ENCODE assay signal across 9 mouse cellular contexts in genomic region chr13:13358097-13358496, GRCm38 (mm10). TPM values are rescaled to one million over a fixed set of nuclear protein-coding genes. Genes with fewer than 3 reads are reported as not detected.
DNase-seq lines count a peak whose midpoint lies in the region; ATAC-seq and TF ChIP-seq lines count a peak whose summit lies in the region.
"Not testable (repeated sequence)": the region's sequence is repeated elsewhere in the genome, so short reads cannot be mapped to it uniquely, and the experiment has no call there.
"Had no signal": no experiment of that assay in that cellular context is flagged by ENCODE, and none has a peak within 500 bp of the region (broad histone marks: within the 10 kb centered on the region; RNA-seq: fewer than 3 reads in every experiment).

No protein-coding gene starts in this region.

- not testable (repeated sequence) for TF ChIP-seq CTCF in heart, postnatal 0 days (IDR thresholded peaks at IDR 0.05; ENCODE audit: low read depth); lung, embryonic 14.5 days (IDR thresholded peaks at IDR 0.05; ENCODE audit: low read depth)

- 28% methylated on average over 8 of the region's 8 CpGs for WGBS in heart, embryonic 11.5 days (ENCODE audit: insufficient replicate concordance)
- 14% methylated on average over 8 of the region's 8 CpGs for WGBS in heart, embryonic 13.5 days
- WGBS in heart, embryonic 15.5 days, result 26% methylated on average over 8 of the region's 8 CpGs
- 15% methylated on average over 8 of the region's 8 CpGs for WGBS in heart, postnatal 0 days
- 68% methylated on average over 8 of the region's 8 CpGs for WGBS in lung, embryonic 14.5 days

- not testable (repeated sequence) for H3K4me3 ChIP-seq in heart, embryonic 11.5 days (ENCODE audit: low read depth, low read length); heart, embryonic 13.5 days; lung, embryonic 14.5 days (ENCODE audit: low read depth, low read length)
- H3K4me3 ChIP-seq in heart, embryonic 15.5 days, result peak overlapping the region; percentile 23
- H3K4me3 ChIP-seq in heart, postnatal 0 days (ENCODE audit: low read depth, low read length), result peak overlapping the region; percentile 11; the same call in 1 of the 2 replicates

- ATAC-seq in heart, embryonic 11.5 days (replicated peaks; ENCODE audit: insufficient number of reproducible peaks, low FRiP score, low TSS enrichment), result peak; percentile 55
- peak; percentile 55; the same call in 1 of the 2 replicates for ATAC-seq in heart, embryonic 13.5 days (ENCODE audit: extremely low read depth, insufficient number of reproducible peaks, low FRiP score, low TSS enrichment)
- peak; percentile 90 for ATAC-seq in heart, embryonic 15.5 days (replicated peaks; ENCODE audit: insufficient number of reproducible peaks, insufficient read depth, low FRiP score, low read depth)
- ATAC-seq in heart, postnatal 0 days (ENCODE audit: insufficient read depth, low read depth), result peak; percentile 91
- 0 out of 2 replicates have a peak, but pooled peaks have one; percentile 15 for ATAC-seq in lung, embryonic 14.5 days (ENCODE audit: insufficient read depth)

- peak overlapping the region; percentile 54; the same call in 1 of the 2 replicates for H3K27ac ChIP-seq in heart, embryonic 11.5 days (ENCODE audit: low read depth, low read length)
- peak overlapping the region; percentile 53 for H3K27ac ChIP-seq in heart, embryonic 13.5 days (replicated peaks)
- peak overlapping the region; percentile 87 for H3K27ac ChIP-seq in heart, embryonic 15.5 days
- peak overlapping the region; percentile 58 for H3K27ac ChIP-seq in heart, postnatal 0 days (ENCODE audit: low read depth)
- not testable (repeated sequence) for H3K27ac ChIP-seq in lung, embryonic 14.5 days (ENCODE audit: low read depth)

- peak; percentile 11 for DNase-seq in brain, adult 2 months (ENCODE audit: low read depth, low spot score)
- peak; percentile 87 for DNase-seq in heart, adult 11 months
- peak; percentile 77 for DNase-seq in heart, postnatal 0 days (ENCODE audit: low spot score)
- not testable (repeated sequence) for DNase-seq in lung, embryonic 14.5 days

- H3K27me3 ChIP-seq in heart, embryonic 11.5 days (ENCODE audit: control insufficient read depth, insufficient read depth, low read length); heart, embryonic 13.5 days (replicated peaks); heart, embryonic 15.5 days; heart, postnatal 0 days (ENCODE audit: control insufficient read depth, insufficient read depth, low read length); lung, embryonic 14.5 days (ENCODE audit: insufficient read depth, low read length): not testable (repeated sequence)

- not testable (repeated sequence) for H3K4me1 ChIP-seq in heart, embryonic 11.5 days (ENCODE audit: control insufficient read depth, insufficient read depth, low read length); heart, postnatal 0 days (ENCODE audit: control insufficient read depth, insufficient read depth); lung, embryonic 14.5 days (ENCODE audit: insufficient read depth)
- peaks cover 24% of the 10 kb centered on the region for H3K4me1 ChIP-seq in heart, embryonic 13.5 days
- H3K4me1 ChIP-seq in heart, embryonic 15.5 days (replicated peaks), result peaks cover 12% of the 10 kb centered on the region; the same call in 1 of the 2 replicates

- H3K9ac ChIP-seq in heart, embryonic 11.5 days (ENCODE audit: low read depth, low read length); heart, embryonic 13.5 days; heart, embryonic 15.5 days; heart, postnatal 0 days (replicated peaks; ENCODE audit: low read depth, low read length); lung, embryonic 14.5 days: not testable (repeated sequence)

- H3K9me3 ChIP-seq in heart, embryonic 11.5 days (replicated peaks; ENCODE audit: control insufficient read depth, low read length); heart, embryonic 13.5 days; heart, embryonic 15.5 days (replicated peaks); heart, postnatal 0 days (replicated peaks; ENCODE audit: control insufficient read depth, low read length); lung, embryonic 14.5 days (ENCODE audit: low read depth, low read length): not testable (repeated sequence)

- not testable (repeated sequence) for H3K36me3 ChIP-seq in heart, embryonic 11.5 days (ENCODE audit: control insufficient read depth, insufficient read depth, low read length); heart, embryonic 13.5 days; heart, embryonic 15.5 days; heart, postnatal 0 days (replicated peaks; ENCODE audit: control insufficient read depth, insufficient read depth, low read length); lung, embryonic 14.5 days (ENCODE audit: insufficient read depth)

- not testable (repeated sequence) for H3K4me2 ChIP-seq in heart, embryonic 11.5 days; lung, embryonic 14.5 days
- H3K4me2 ChIP-seq in heart, embryonic 13.5 days, result peak overlapping the region; percentile 35
- peak overlapping the region; percentile 45 for H3K4me2 ChIP-seq in heart, embryonic 15.5 days
- peak overlapping the region; percentile 37; the same call in 1 of the 2 replicates for H3K4me2 ChIP-seq in heart, postnatal 0 days (ENCODE audit: low read depth, low read length)

- not testable (repeated sequence) for TF ChIP-seq EP300 in heart, postnatal 0 days (IDR thresholded peaks at IDR 0.05; ENCODE audit: low read depth)

RNA-seq across cellular contexts. Expression of gene Gpr137b, which starts 35.7 kb away (rescaled TPM):
- 13.8 and 15.0 TPM in 2 replicates for polyA plus RNA-seq in heart, embryonic 11.5 days (2014; fragmentation: Nextera tagmentation; extraction: Ambion mirVana)
- polyA plus RNA-seq in heart, embryonic 13.5 days (2015; fragmentation: Nextera tagmentation; extraction: Ambion mirVana), result 10.0 and 11.0 TPM in 2 replicates
- polyA plus RNA-seq in heart, embryonic 15.5 days (2015; fragmentation: Nextera tagmentation; extraction: Ambion mirVana), result 18.3 TPM in 2 replicates
- 5.2 and 6.2 TPM in 2 replicates for total RNA-seq in heart, postnatal 0 days (2014; rRNA removed; ENCODE audit: low replicate concordance)
- 5.8 and 6.1 TPM in 2 replicates for polyA plus RNA-seq in heart, postnatal 0 days (2015; fragmentation: Nextera tagmentation; extraction: Ambion mirVana)
- polyA plus RNA-seq in lung, embryonic 14.5 days (2014; fragmentation: Nextera tagmentation; extraction: Ambion mirVana), result 13.8 and 14.5 TPM in 2 replicates
- polyA plus RNA-seq: erythroblast, embryonic 14.5 days; G1E had no signal

Comparison
In these comparisons a context has a peak if more than half of its experiments do, and no peak if none do; other contexts are left out.
1. ATAC-seq: peak in every context shown above with its lines; median percentile 91 in heart, postnatal 0 days; 90 in heart, embryonic 15.5 days; 55 in heart, embryonic 11.5 days; 55 in heart, embryonic 13.5 days; 15 in lung, embryonic 14.5 days.